Mouse (Mus musculus) B cell, adult 2 months (primary cell): ENCODE data around the gene Carm1.

Source experiments
- DNase-seq, 2 experiments: peaks; one replicate each; pipeline ENCODE4 v3.0.0; 2022

Carm1 gene

DNA sequence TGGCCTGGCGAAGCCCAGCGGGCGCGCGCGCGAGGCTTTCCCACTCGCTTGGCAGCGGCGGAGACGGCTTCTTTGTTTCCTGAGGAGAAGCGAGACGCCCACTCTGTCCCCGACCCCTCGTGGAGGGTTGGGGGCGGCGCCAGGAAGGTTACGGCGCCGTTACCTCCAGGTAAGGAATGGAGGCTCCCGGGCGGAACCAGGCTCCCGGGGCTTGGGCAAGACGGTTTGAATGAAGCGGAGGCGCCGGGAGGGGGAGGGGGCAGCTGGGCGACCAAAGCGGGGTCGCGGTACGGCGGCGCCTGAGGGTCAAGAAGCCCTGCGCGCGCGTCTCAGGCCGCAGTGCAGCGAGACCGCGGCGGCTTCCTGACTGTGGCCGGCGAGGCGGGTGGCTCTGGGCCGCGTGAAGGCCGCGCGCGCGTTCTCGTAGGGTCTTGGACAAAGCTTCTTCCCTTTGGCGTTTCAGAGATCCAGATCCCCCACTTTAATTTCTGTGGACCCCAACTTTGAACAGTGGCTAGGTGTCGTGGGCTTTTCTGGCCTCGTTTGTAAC lies 69.6 kb downstream of the Carm1 start:
- peak; percentile 80 to 82 for DNase-seq

- DNase-seq: peak in 1 of 2 experiments; percentile 17
Measured at GRCm38 (mm10) chr9:21617066-21617465, 70.4 kb downstream of the Carm1 start.

DNA sequence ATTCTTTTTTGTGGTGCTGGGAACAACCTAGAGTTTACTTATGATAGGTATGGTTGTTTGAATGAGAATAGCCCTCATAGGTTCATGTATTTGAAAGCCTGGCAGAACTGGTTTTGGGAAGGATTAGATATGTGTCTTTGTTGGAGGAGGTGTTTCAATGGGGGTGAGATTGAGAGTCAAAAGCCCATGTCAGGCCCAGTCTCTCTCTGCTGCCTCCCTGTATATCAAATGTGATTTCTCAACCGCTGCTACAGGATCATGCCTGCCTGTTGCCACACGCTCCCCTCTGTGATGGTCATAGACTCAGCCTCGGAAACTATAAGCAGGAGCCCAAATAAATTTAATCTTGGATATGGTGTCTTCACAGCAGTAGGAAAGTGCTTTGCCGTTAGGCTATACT lies 73.5 kb downstream of the Carm1 start:
- DNase-seq: no peak

GRCm38 (mm10) chr9:21622676-21623075 lies 76.0 kb downstream of the Carm1 start:
- DNase-seq: no peak

- DNase-seq: peak; percentile 67 to 74
Measured at GRCm38 (mm10) chr9:21625342-21626339, 78.9 kb downstream of the Carm1 start.

- peak; percentile 56 to 57 for DNase-seq
Measured at GRCm38 (mm10) chr9:21626571-21626970, 79.9 kb downstream of the Carm1 start.

GRCm38 (mm10) chr9:21627145-21627795 lies 80.6 kb downstream of the Carm1 start:
- peak; percentile 27 to 37 for DNase-seq

GRCm38 (mm10) chr9:21630673-21631072 lies 84.0 kb downstream of the Carm1 start:
- peak; percentile 67 to 68 for DNase-seq

- DNase-seq: no peak
Measured at GRCm38 (mm10) chr9:21633106-21633505, 86.4 kb downstream of the Carm1 start.

GRCm38 (mm10) chr9:21635639-21636038 lies 88.9 kb downstream of the Carm1 start:
- DNase-seq: no peak

DNA sequence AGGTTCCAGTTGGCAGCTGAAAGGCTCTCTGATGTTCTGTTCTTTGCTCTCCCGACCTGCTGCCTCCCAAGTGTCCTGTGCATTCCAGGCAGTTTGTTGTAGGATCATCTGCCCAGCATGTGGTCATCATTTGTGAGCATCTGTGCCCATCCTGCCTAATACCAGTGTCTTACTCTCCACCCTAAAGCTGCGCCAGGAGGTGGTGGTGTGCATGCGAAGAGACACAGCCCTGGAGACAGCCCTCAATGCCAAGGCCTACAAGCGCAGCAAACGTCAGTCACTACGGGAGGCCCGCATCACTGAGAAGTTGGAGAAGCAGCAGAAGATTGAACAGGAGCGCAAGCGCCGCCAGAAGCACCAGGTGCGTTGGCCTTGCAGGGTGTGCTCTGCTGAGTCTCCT lies 92.3 kb downstream of the Carm1 start:
- no peak for DNase-seq
